Mouse (Mus musculus): ENCODE results near the gene Nos1.
A peak's percentile ranks its signal among the peaks of the same experiment; 100 is the strongest.

Nos1 gene

DNA sequence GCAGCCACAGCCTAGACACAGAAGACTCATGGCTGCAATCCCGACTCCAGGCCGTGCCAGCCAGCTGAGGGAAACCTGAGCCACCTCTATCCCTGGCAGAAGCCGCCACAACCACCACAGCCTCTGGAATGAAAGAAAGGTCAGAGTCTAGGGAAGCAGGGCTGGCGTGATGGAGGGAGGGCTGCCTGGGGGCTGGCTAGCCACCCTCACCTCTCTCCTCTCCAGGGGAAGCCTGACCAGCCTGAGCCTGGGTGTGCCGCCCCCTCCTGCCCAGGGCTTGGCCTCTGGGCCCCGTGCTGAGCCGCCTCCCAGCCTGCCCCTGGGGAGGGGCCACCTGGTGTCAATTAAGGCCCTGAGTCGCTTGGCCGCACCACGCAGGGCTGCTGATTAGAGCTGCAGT lies at the start of gene Nos1:
Nos1 (plus strand) TSS at position 352 of the 400 bp plus-strand sequence.
- no peak for DNase-seq (ENCODE audit: extremely low read depth, insufficient read length, low spot score)

DNA sequence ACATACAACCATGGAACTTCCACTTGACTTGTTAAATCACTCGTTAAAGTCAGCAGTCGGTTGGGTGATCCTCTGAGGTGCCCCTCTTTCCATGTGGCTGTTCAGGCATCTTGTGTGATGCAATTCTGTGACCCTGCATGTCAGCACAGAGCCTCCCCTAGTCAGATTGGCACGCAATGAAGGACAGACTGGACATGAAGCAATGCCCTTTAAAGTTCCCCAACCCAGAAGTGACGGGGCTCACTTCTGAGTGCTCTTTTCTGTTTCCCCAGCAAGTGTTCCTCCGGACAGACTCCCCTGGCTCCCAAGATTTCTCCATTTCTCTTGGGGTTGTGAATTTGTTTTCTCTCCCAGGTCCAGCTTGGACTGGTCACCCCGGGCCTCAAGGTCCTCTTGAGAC lies 49.5 kb upstream of the Nos1 start:
- DNase-seq (ENCODE audit: extremely low read depth, insufficient read length, low spot score): no peak

DNA sequence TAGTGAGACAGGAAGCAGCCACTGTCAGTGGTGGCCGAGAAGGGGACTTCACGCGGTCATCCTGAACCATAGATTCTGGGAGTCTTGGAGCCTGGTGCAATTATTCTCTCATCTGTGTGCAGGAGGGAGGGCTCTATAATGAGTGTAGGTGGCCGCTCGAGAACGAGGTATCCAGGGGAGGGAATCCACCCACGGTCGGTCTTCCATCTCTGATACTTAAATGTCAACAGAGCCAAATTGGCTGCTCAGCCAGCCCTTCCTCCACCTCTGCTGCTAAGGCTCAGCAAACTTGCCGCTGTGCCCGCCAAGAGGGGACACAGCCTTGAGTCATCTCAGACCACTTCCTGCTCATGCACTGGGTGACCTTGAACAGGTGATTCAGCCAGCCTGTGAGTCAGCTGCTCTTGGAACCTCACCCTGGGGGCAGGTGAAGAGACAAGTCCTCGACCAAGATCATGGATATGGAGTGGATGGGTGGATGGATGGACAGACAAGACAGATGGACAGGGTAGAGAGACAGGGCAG lies 36.1 kb upstream of the Nos1 start:
- DNase-seq (ENCODE audit: extremely low read depth, insufficient read length, low spot score): peak; percentile 8

DNA sequence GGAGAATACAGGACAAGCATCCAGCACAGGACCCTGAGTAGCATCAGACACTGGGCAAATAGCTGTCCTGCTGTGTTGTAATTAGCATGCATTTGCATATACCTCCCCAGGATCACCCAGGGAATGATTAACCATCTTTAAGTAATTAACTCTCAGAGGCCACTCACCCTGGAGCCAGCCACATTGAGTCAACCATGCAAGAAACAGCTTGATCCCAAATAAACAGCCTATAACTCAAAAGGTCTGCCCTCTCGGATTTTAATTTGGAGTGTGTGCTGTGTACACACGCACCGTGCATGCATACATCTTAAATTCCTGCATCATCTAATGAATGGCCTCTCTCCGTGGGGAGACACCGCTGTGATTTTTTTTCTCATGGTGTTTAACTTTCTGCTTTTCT lies 31.5 kb upstream of the Nos1 start:
- DNase-seq (ENCODE audit: extremely low read depth, insufficient read length, low spot score): no peak

DNA sequence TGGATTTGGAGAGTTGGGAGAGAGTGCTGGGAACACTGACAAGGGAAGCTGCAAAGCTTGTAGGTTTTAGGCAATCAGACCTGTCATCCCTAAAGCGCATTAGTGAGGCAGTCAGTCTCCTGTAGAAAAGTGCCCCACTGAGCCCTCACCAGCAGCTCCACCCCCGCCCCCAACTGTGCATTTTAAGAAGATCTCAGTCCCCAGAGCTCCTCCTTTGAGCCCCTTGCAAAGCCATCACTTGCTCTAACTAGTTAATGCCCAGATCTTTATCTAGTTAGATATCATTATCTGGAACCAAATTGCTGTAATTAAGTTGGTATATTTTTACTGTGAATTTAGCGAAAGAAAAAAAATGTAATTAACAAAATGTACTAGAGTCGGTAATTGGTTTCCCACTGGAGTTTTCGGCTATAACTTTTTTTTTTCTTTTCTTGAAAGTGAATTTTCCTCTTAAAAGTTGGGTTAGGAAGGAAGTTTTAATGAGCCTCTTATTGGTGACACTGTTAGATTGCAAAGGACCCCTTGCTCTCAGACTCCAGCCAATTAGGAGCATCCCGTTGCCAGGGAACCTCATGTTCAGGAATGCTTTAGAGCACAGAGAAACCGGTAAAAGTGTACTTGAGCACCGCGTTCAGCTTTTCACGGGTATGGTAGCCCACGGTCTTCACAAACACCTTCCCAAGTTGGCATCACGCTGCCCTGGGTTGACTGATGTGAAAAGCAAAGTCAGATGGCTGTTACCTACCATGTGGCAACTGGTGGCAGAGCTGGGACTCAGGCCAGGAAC lies 22.9 kb upstream of the Nos1 start:
- DNase-seq (ENCODE audit: extremely low read depth, insufficient read length, low spot score): no peak

DNA sequence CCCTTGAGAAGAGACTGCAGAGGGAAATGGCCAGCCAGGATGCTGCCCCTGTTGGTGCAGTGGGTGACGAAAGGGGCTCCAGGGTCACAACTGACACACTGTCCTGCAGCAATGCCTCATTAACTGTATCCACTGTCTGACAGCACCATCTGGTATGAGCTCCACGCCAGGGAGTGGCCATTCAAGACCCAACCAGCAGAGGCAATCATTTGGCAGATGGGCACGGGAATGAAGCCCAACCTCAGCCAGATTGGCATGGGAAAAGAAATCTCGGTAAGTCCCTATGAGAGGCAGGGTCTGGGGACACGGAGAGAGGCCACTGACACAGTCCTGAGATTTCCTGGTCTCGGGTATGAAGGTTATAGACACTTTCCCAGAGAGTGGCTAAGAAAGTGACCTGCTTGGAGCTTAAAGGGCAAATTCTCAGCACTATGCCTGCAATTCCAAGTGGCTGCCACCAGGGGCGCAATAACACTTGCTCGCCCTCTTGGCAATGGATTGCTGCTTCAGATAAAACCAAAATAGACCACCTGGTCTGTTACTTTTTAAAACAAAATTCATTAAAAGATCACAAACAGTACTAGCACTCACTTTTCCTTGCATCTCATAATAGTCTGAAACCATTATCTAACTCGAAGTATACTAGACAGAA lies 19.5 kb upstream of the Nos1 start:
- no peak for DNase-seq (ENCODE audit: extremely low read depth, insufficient read length, low spot score)

DNA sequence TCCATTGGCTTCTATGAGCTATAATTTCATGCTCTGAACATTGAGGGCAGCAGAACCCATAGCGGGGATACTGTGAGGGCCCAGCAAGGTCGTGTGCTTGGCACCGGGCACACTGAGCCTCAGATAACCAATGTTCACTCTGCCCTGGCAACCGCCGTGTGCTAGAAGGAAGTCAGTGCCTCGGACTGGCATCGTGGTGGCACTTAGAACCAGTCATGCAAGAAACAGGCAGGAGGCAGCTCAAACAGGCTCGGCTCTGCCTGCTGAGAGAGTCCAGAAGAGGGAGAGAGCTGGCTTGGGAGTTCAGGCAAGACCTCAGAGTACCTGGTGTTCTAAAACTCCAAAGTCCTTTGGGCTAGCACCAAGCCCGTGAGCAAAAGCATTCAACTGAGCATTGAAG lies 16.3 kb upstream of the Nos1 start:
- DNase-seq (ENCODE audit: extremely low read depth, insufficient read length, low spot score): no peak

DNA sequence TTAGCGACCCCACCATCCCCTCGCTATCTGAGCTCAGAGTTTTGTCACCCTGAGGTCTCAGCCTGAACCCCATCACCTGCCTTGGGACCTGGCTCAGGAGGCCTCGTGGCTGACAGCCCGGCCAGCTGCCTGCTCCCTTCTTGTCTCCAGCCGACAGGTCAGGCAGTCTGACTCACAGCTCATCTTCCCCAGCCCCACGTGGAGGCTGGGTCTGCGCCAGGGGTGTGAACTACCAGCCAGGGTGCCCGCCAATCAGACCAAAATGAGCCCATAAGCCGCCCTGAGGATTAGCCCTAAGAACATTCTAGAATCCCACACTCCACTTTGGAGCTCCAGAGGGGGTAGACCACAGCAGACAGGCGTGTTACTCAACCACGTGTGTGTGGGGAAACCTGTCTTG lies 1.7 kb upstream of the Nos1 start:
- DNase-seq (ENCODE audit: extremely low read depth, insufficient read length, low spot score): no peak

DNA sequence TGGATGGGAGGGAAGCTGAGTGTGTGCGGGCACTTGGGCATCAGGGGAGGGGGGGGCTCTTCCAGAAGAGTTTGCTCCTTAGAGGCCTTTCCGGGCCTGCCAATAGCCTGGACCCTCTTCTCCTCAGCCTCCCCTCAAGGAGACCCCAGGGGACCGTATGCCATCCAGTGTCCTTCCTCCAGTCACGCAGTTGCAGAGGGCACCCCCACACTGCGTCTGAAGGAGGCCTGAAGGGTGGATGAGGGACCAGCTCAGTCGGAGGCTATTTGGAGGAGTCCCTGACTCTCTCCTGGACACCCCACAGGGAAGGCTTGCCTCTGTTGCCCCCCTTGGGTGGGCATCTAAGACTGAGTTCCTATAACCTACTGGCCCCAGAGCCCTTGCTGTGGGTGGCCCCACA lies 346 bp downstream of the Nos1 start:
- DNase-seq (ENCODE audit: extremely low read depth, insufficient read length, low spot score): no peak

DNA sequence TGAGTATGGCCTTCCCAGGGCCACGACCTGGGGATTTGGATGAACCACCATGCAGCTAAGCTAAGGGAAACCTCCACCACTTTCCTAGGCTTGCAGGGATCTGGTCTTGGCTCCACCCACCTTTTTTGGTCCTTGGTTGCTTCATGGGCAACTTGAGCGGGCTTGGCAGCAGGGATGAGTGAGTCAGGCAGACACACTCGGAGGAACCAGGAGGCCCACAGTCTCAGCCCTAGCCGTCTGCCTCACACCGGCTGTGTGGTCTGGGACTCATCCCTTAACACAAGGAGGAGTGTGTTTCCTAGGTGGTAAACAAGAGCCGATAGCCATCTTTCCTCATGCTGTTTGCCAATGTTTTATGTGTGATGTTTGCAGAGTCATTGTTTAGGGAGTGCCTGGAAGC lies 9.2 kb downstream of the Nos1 start:
- DNase-seq (ENCODE audit: extremely low read depth, insufficient read length, low spot score): no peak

DNA sequence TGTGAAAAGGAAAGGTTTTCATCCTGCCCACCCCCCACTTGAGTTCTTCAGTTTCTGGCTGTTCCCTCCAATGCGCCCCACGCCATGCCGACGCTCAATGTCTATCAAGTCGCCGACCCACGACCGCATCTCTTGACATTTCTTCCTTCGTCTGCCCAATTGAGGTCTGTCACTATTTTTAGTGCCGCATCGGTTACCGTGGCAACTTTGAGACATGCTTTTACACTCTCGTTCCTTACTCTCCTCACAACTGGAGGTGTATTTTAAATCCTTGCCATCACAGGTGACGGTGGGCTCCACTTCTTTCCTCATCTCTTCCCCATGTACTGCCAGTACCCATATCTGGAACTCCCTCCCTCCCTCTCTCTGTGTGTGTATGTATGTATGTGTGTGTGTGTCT lies 11.0 kb downstream of the Nos1 start:
- no peak for DNase-seq (ENCODE audit: extremely low read depth, insufficient read length, low spot score)

DNA sequence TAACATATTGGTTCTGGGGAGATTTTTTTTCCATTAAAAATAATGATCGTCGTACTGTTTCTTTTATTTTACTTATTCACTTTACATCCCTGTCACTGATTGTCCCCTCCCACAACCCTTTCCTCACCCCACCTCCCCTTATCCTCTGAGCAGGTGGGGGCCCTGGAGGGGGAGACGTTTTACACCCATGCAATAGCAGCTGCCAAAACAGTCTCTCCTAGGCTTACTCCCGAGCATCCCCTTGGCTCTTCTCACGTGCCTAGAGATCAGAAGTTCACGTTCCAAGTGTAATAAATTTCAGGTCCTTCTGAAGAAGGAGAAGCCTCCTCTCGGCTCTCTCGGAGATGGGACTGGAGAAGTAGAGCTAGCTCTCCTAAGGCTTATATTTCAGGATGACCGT lies 20.0 kb downstream of the Nos1 start:
- DNase-seq (ENCODE audit: extremely low read depth, insufficient read length, low spot score): no peak

DNA sequence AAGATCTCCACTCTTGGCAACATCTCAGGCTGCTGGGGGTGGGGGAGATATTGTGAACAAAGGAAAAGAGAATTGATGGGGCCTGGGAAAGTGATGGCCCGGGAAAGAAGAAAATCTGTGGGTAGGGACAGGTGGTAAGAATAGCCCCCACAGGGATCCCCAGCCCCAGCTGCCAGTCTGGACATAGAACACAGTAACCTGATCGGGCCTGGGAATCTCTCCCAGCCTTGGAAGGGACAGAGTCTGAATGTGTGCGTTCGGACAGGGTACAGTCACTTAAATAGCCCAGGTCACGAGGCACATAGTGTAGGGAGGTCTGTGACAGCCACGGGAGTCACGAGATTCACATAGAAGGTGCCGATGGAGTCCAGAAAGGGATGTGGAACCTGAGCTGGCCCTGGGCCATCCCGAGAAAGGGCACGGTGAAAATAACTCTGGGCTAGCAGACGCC lies 21.3 kb downstream of the Nos1 start:
- DNase-seq (ENCODE audit: extremely low read depth, insufficient read length, low spot score): no peak

DNA sequence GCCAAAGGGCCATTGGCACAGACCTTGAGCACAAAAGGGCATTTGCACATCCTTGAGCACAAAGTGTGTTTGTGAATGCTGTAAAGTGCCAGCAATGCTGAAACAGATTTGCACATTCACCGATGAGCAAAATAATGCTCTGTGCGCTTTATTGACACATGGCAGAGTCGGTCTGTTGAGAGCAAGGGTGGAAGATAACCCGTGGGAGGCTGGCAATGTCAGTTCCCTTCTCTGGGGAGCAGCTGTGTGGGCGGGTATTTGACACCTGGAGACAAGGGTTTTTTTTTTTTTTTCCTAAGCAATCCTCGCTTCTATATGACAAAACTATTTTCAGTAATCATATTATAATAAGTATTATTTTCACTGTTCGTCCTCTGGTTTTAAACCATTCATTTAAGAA lies 22.7 kb downstream of the Nos1 start:
- no peak for DNase-seq (ENCODE audit: extremely low read depth, insufficient read length, low spot score)

DNA sequence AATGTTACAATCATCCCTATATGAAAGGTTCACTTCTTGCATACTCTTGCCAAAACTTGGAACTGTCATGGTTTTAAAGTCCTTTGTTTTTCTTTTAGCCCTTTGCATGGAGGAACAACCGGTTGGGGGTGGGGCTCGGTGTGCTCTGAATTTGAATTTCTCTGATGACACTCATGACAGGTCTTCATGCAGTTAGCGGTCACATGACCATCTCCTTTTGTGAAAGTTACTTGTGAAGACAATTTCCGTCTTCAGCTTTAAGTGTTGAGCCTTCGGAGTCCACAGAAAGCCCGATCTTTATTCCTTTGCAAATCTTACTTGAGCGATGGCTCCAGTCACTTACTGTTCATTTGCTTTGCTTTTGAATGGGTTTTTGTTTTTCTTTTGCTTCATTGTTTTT lies 30.1 kb downstream of the Nos1 start:
- no peak for DNase-seq (ENCODE audit: extremely low read depth, insufficient read length, low spot score)

DNA sequence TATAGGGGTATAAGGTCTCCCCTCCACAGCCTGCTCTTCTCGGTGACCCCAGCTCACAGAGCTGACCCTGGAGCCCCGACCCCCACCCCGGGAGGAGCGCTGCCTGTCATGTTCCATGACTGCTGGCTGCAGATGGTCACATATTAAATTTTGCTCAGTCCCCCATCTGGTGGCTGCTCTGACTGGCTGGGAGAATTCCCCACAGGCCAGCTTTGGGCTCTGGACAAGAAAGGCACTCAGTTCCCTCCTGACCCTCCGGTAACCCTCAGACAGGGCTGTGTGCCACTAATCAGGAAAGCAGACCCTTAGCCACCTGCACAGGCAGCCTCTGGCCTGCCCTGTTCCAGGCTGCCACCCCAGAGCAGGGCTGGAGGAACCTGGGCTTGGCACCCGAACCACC lies 38.0 kb downstream of the Nos1 start:
- no peak for DNase-seq (ENCODE audit: extremely low read depth, insufficient read length, low spot score)

DNA sequence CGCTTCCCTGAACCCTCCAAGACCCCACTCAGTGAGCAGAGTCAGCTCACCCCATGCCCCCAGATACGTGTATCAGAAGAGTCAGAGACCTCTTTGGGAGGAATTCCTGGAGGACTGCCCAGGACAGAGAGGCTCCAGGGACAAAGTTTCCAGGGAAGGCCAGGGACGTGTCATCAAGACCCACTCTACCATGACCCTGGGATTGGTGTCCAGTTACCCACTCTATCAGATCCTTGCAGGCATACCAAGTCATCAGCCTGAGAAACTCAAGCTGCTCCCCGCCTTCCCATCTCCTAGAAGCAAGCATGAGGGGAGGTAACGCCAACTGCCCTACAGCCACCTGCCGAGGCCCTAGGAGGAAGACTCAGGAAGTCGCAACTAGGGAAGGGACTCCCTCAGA lies 39.6 kb downstream of the Nos1 start:
- DNase-seq (ENCODE audit: extremely low read depth, insufficient read length, low spot score): no peak

DNA sequence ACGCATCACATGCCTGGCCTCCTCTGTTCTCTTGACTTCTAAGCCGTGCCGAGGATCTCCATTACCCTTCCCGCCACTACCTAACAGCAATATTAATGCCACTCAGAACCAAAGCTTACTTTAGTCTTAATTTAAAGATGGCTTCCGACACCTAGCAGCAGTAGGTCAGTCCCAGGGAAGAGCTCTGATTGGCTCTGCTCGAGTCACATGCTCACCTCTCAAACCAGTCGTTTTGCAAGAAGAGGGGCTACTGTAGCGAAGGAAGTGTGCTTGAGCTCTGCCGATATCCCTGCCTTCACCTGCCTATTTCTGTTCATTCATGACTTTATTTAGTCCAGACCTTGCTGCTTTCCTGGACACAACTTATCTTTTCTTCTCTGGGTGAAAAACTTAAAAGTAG lies 43.0 kb downstream of the Nos1 start:
- no peak for DNase-seq (ENCODE audit: extremely low read depth, insufficient read length, low spot score)

DNA sequence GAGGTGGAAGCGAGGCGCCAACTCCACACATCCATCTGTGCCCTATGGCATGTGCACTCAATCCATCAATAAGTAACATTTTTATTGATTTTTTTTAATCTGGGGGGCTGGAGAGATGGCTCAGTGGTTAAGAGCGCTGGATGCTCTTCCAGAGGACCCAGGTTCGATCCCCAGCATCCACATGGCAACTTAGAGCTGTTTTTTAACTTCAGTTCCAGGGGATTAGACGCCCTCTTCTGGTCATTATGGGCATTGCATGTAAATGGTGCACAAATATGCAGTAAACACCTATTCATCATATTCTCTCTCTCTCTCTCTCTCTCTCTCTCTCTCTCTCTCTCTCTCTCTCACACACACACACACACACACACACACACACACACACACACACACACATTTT lies 43.7 kb downstream of the Nos1 start:
- no peak for DNase-seq (ENCODE audit: extremely low read depth, insufficient read length, low spot score)

DNA sequence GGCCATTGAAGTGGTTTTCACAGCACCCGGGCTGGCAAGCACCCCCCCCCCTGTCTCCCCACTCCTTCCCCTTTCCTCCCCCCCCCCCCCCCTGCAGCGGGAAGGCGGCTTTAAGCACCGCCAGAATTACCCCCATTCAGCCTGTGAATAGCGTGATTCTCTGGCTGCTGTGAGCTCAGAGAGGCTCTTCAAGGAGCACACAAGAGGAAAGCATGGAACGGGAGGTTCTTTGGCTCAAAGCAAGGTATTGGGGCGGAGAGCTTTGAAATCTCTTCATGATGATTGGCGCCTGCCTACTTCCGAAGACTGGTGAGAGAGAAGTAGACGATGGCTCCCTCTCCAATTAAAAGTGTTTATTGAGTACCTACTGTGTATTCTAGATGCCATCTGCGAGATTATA lies 44.5 kb downstream of the Nos1 start:
- no peak for DNase-seq (ENCODE audit: extremely low read depth, insufficient read length, low spot score)

DNA sequence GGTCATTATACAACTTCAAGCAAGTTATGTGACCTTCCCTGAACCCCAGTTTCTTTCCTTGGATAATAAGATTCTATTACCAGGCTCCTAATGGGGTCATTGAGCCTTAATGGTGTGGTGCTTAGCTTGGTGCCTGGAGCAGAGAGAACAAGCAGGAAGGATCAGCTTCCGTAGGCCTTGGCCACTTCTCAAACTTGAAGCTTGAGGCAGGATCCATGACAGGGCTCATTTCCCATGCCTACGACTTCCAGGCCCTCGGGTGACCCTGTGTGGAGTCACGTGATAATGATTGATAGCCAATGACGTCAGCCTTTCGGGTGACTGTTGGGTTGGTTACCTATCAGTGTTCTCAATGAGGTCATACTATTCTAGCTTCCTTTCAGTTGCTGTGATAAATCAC lies 46.5 kb downstream of the Nos1 start:
- no peak for DNase-seq (ENCODE audit: extremely low read depth, insufficient read length, low spot score)

DNA sequence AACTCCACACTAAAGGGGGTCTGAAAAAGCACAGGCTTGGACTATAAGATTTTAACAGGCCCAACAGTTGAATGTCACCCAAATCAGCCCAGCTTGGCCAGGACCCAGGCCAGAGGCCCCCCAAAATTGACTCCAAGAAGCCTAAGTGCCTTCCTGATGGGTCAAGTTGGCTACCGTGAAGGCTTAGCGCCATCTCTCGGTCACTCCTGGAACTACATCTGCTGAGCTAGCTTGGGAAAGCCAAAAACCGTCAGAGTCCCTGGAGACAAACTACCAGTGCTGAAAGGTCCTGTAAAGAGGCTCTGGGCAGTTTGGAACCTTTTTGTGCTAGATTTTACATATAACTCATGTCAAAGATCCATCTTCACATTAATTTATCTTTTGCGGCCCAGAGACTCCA lies 56.1 kb downstream of the Nos1 start:
- DNase-seq (ENCODE audit: extremely low read depth, insufficient read length, low spot score): no peak

All from 3134 (cell line).